Mouse (Mus musculus) heart, adult 2 months (tissue): ENCODE measurements around the gene Atf7ip. TPM values are rescaled to one million over a fixed set of nuclear protein-coding genes. Genes with fewer than 3 reads are reported as not detected.

Experiments
- DNase-seq, 2 experiments: peaks; one replicate each; pipeline ENCODE4 v3.0.0; 2021
- H3K27ac ChIP-seq: fragments of 200-600 bp; 2 replicates; pipeline ENCODE4 v1.8.1; 2022
- H3K27me3 ChIP-seq: fragments of 200-500 bp; 2 replicates; pipeline ENCODE4 v1.6.1; 2012; ENCODE audit warnings: mild to moderate bottlenecking, low read length, inconsistent platforms, mixed read lengths; ENCODE audit not compliant: control insufficient read depth, insufficient read depth
- H3K36me3 ChIP-seq: fragments of 200-500 bp; 2 replicates; pipeline ENCODE4 v1.6.1; 2012; ENCODE audit warnings: low read length, inconsistent platforms; ENCODE audit not compliant: control insufficient read depth, insufficient read depth
- H3K4me1 ChIP-seq: fragments of 200-500 bp; 2 replicates; pipeline ENCODE4 v1.6.1; 2011; ENCODE audit warnings: low read length; ENCODE audit not compliant: control insufficient read depth, insufficient read depth
- H3K4me3 ChIP-seq: fragments of 200-600 bp; 2 replicates; pipeline ENCODE4 v1.8.1; 2022
- H3K79me2 ChIP-seq: fragments of 200-500 bp; replicated peaks from 2 replicates; pipeline ENCODE4 v1.6.1; 2012; ENCODE audit warnings: mild to moderate bottlenecking, inconsistent platforms, low read length, moderate library complexity, mixed read lengths; ENCODE audit not compliant: control insufficient read depth, insufficient read depth
- H3K9ac ChIP-seq: fragments of 200-500 bp; 2 replicates; pipeline ENCODE4 v1.6.1; 2012; ENCODE audit warnings: low read depth, mild to moderate bottlenecking, control low read depth, inconsistent platforms, low read length, mixed read lengths
- CTCF ChIP-seq: fragments of 200-600 bp; IDR thresholded peaks from 2 replicates; pipeline ENCODE4 v1.8.1; 2022; ENCODE audit warnings: antibody characterized with exemption, mild to moderate bottlenecking, moderate library complexity
- EP300 ChIP-seq: fragments of 200-500 bp; IDR thresholded peaks from 2 replicates; pipeline ENCODE4 v1.6.1; 2011; ENCODE audit warnings: low read depth, low read length, control low read depth; ENCODE audit not compliant: insufficient read depth
- POLR2A ChIP-seq: fragments of 200-500 bp; IDR thresholded peaks from 2 replicates; pipeline ENCODE4 v1.6.1; 2011; ENCODE audit warnings: mild to moderate bottlenecking, low read depth, low read length, control low read depth; ENCODE audit not compliant: insufficient read depth
- WGBS: fragments of 180-500 bp; shearing (Covaris S2); methylation state at CpG from one replicate; pipeline ENCODE4 v1.1.7; 2018; 5-methylcytosine and 5-hydroxymethylcytosine counted together
- intact Hi-C: fragments of 180-260 bp; cut with DNase I; formaldehyde crosslinking; loops from one replicate; pipeline ENCODE4 v1.15.1; 2025
- polyA plus RNA-seq: library from polyadenylated mRNA; depleted of rRNA; stranded (reverse); fragments of >200 nt; gene quantifications from 2 replicates; pipeline ENCODE4 v1.2.3, GENCODE M21; 2012
- total RNA-seq, 2 experiments: library from RNA; stranded (reverse); gene quantifications; 2 replicates each; pipeline ENCODE4 v1.2.3; 2021

The Atf7ip gene
- total and polyA plus RNA-seq, 3 experiments = 21.4 to 88.0 (median 73.1) TPM

- Histone ChIP-seq H3K4me1 (peaks cover 24% of the 10 kb centered on the region), H3K36me3 (peaks cover 4% of the 10 kb centered on the region), H3K79me2 (no peaks in the 10 kb centered on the region), H3K27ac (peak overlapping the region; percentile 83), H3K27me3 (no peaks in the 10 kb centered on the region), H3K4me3 (peak overlapping the region; percentile 15; the same call in 1 of the 2 replicates), H3K9ac (peak overlapping the region; percentile 33)
- peak; percentile 75 to 80 for DNase-seq
- intact Hi-C loops = loop anchor here (2.0 kb wide), 1 partner anchor 43 kb away; no protein-coding TSS in a partner anchor
- WGBS = 9% methylated on average over 8 of the region's 8 CpGs
- TF ChIP-seq POLR2A (peak; percentile 35; the same call in 1 of the 2 replicates), CTCF (peak; percentile 81), EP300 (peak; percentile 30; the same call in 1 of the 2 replicates)
Observed at GRCm38 (mm10) chr6:136465959-136466381, 40.0 kb upstream of the Atf7ip start.

- peaks cover 25% of the 10 kb centered on the region for H3K4me1 ChIP-seq
Observed at GRCm38 (mm10) chr6:136466956-136467750, 38.8 kb upstream of the Atf7ip start.

GRCm38 (mm10) chr6:136467837-136468236, 38.1 kb upstream of the Atf7ip start:
- TF ChIP-seq EP300 = no peak
- no peak for TF ChIP-seq POLR2A
- no peak for TF ChIP-seq CTCF
- H3K36me3 ChIP-seq = peaks cover 4% of the 10 kb centered on the region
- H3K79me2 ChIP-seq = no peaks in the 10 kb centered on the region
- no peak overlapping the region for H3K9ac ChIP-seq
- 46% methylated on average over 5 of the region's 5 CpGs for WGBS
- no peak for DNase-seq
- peaks cover 25% of the 10 kb centered on the region for H3K4me1 ChIP-seq
- no peak overlapping the region for H3K4me3 ChIP-seq
- intact Hi-C loops = loop anchor here (1.0 to 2.0 kb wide), 4 partner anchors 45 to 87 kb away; no protein-coding TSS in a partner anchor
- H3K27ac ChIP-seq = peak overlapping the region; percentile 83
- no peaks in the 10 kb centered on the region for H3K27me3 ChIP-seq

More at GRCm38 (mm10) chr6:136466956-136467750, 38.8 kb upstream of the Atf7ip start:
- peak; percentile 93 for TF ChIP-seq CTCF
- TF ChIP-seq EP300 = peak; percentile 70
- 0 out of 2 replicates have a peak, but pooled peaks have one; percentile 12 for TF ChIP-seq POLR2A
- no peak overlapping the region for H3K9ac ChIP-seq
- H3K27me3 ChIP-seq = no peaks in the 10 kb centered on the region
- peak; percentile 81 to 87 for DNase-seq
- 47% methylated on average over 14 of the region's 14 CpGs for WGBS
- H3K4me3 ChIP-seq = no peak overlapping the region
- no peaks in the 10 kb centered on the region for H3K79me2 ChIP-seq
- peaks cover 4% of the 10 kb centered on the region for H3K36me3 ChIP-seq
- peak overlapping the region; percentile 83 for H3K27ac ChIP-seq
- intact Hi-C loops = loop anchor here (1.0 to 2.0 kb wide), 3 partner anchors 44 to 88 kb away; no protein-coding TSS in a partner anchor

GRCm38 (mm10) chr6:136468401-136468912, 37.5 kb upstream of the Atf7ip start:
- intact Hi-C loops = loop anchor here (1.0 kb wide), 1 partner anchor 64 kb away; no protein-coding TSS in a partner anchor
- H3K4me1 ChIP-seq = peaks cover 25% of the 10 kb centered on the region
- no peak overlapping the region for H3K9ac ChIP-seq
- H3K4me3 ChIP-seq = no peak overlapping the region
- WGBS = 4% methylated on average over 12 of the region's 12 CpGs
- H3K27ac ChIP-seq = peak overlapping the region; percentile 83
- H3K27me3 ChIP-seq = no peaks in the 10 kb centered on the region
- peak; percentile 58; the same call in 1 of the 2 replicates for TF ChIP-seq POLR2A
- peak; percentile 85 for TF ChIP-seq EP300
- TF ChIP-seq CTCF = no peak
- H3K36me3 ChIP-seq = peaks cover 4% of the 10 kb centered on the region
- no peaks in the 10 kb centered on the region for H3K79me2 ChIP-seq
- DNase-seq = peak; percentile 87 to 92

- no peaks in the 10 kb centered on the region for H3K27me3 ChIP-seq
- no peak overlapping the region for H3K9ac ChIP-seq
- H3K4me3 ChIP-seq = no peak overlapping the region
- DNase-seq = no peak
- TF ChIP-seq EP300 (peak; percentile 3; the same call in 1 of the 2 replicates), CTCF (no peak)
- H3K36me3 ChIP-seq = peaks cover 4% of the 10 kb centered on the region
- intact Hi-C loops = loop anchor here (1.0 kb wide), 1 partner anchor 63 kb away; no protein-coding TSS in a partner anchor
- peaks cover 23% of the 10 kb centered on the region for H3K4me1 ChIP-seq
- H3K27ac ChIP-seq = peak overlapping the region; percentile 83
- no peaks in the 10 kb centered on the region for H3K79me2 ChIP-seq
- WGBS = 27% methylated on average over 12 of the region's 12 CpGs
Observed at GRCm38 (mm10) chr6:136468974-136469792, 36.8 kb upstream of the Atf7ip start.
